Comparison of ENCODE assay signal across 8 mouse cellular contexts in genomic region chr9:100645026-100645940, GRCm38 (mm10). TPM values are rescaled to one million over a fixed set of nuclear protein-coding genes. Genes with fewer than 3 reads are reported as not detected.
A peak's percentile ranks its signal among the peaks of the same experiment; 100 is the strongest.
DNase-seq lines count a peak whose midpoint lies in the region; ATAC-seq and TF ChIP-seq lines count a peak whose summit lies in the region.

No protein-coding gene starts in this region.

- WGBS in kidney, embryonic 14.5 days, result 36% methylated on average over 8 of the region's 8 CpGs
- WGBS in embryonic facial prominence, embryonic 10.5 days, result 47% methylated on average over 8 of the region's 8 CpGs
- WGBS in intestine, embryonic 14.5 days, result 37% methylated on average over 8 of the region's 8 CpGs
- 21% methylated on average over 8 of the region's 8 CpGs for WGBS in midbrain, postnatal 0 days

- ATAC-seq in kidney, embryonic 14.5 days (ENCODE audit: low FRiP score, low TSS enrichment), result no peak
- no peak for ATAC-seq in intestine, embryonic 14.5 days (replicated peaks; ENCODE audit: low FRiP score, low TSS enrichment, low read depth)
- ATAC-seq in midbrain, postnatal 0 days (ENCODE audit: low FRiP score), result no peak
- ATAC-seq in CD4-positive, CD25-positive, alpha-beta regulatory T cell, adult 4 months, result no peak

- DNase-seq in kidney, postnatal 4 days, result no peak
- DNase-seq in embryonic facial prominence, embryonic 10.5 days (ENCODE audit: low spot score), result no peak
- no peak for DNase-seq in intestine, embryonic 14.5 days (ENCODE audit: low spot score)
- DNase-seq in midbrain, postnatal 0 days (ENCODE audit: low spot score), result no peak
- no peak for DNase-seq in frontal cortex, postnatal 10 days (ENCODE audit: low spot score in 2 of 2)
- DNase-seq in right cerebral cortex, adult 2 months (ENCODE audit: low spot score in 2 of 2), result no peak

- peak overlapping the region; percentile 97; the same call in 1 of the 2 replicates for H3K9ac ChIP-seq in kidney, embryonic 14.5 days (ENCODE audit: low read depth, low read length)
- peak overlapping the region; percentile 95 for H3K9ac ChIP-seq in intestine, embryonic 14.5 days (ENCODE audit: low read length)
- 0 out of 2 replicates have a peak overlapping the region, but pooled peaks have one; percentile 19 for H3K9ac ChIP-seq in midbrain, postnatal 0 days (replicated peaks; ENCODE audit: low read length, poor library complexity, severe bottlenecking)

- no peak for TF ChIP-seq CTCF in midbrain, postnatal 0 days (IDR thresholded peaks at IDR 0.05)

- H3K4me3 ChIP-seq in kidney, embryonic 14.5 days (ENCODE audit: low read length), result peak overlapping the region; percentile 87
- peak overlapping the region; percentile 90 for H3K4me3 ChIP-seq in embryonic facial prominence, embryonic 10.5 days
- H3K4me3 ChIP-seq in intestine, embryonic 14.5 days (ENCODE audit: low read depth, low read length), result peak overlapping the region; percentile 60
- peak overlapping the region; percentile 87 for H3K4me3 ChIP-seq in midbrain, postnatal 0 days (ENCODE audit: low read depth, low read length)

- peaks cover 13% of the 10 kb centered on the region; the same call in 1 of the 2 replicates for H3K4me1 ChIP-seq in kidney, embryonic 14.5 days (ENCODE audit: control insufficient read depth, insufficient read depth, low read length)
- peaks cover 35% of the 10 kb centered on the region for H3K4me1 ChIP-seq in embryonic facial prominence, embryonic 10.5 days
- H3K4me1 ChIP-seq in intestine, embryonic 14.5 days (replicated peaks; ENCODE audit: control insufficient read depth, insufficient read depth, low read length), result peaks cover 17% of the 10 kb centered on the region
- peaks cover 11% of the 10 kb centered on the region; the same call in 1 of the 2 replicates for H3K4me1 ChIP-seq in midbrain, postnatal 0 days (ENCODE audit: insufficient read depth, low read length)

- no peak overlapping the region for H3K27ac ChIP-seq in kidney, embryonic 14.5 days (ENCODE audit: low read depth, low read length)
- peak overlapping the region; percentile 99; the same call in 1 of the 2 replicates for H3K27ac ChIP-seq in embryonic facial prominence, embryonic 10.5 days (replicated peaks)
- H3K27ac ChIP-seq in intestine, embryonic 14.5 days (ENCODE audit: low read depth), result no peak overlapping the region
- no peak overlapping the region for H3K27ac ChIP-seq in midbrain, postnatal 0 days (ENCODE audit: low read depth, low read length)

- no peaks in the 10 kb centered on the region for H3K9me3 ChIP-seq in kidney, embryonic 14.5 days (ENCODE audit: control insufficient read depth, low read length)
- no peaks in the 10 kb centered on the region for H3K9me3 ChIP-seq in embryonic facial prominence, embryonic 10.5 days
- no peaks in the 10 kb centered on the region for H3K9me3 ChIP-seq in intestine, embryonic 14.5 days (ENCODE audit: control insufficient read depth, low read length)
- no peaks in the 10 kb centered on the region for H3K9me3 ChIP-seq in midbrain, postnatal 0 days (ENCODE audit: low read length)

- H3K36me3 ChIP-seq in kidney, embryonic 14.5 days (ENCODE audit: control insufficient read depth, insufficient read depth, low read length), result no peaks in the 10 kb centered on the region
- H3K36me3 ChIP-seq in embryonic facial prominence, embryonic 10.5 days (replicated peaks), result peaks cover 9% of the 10 kb centered on the region
- H3K36me3 ChIP-seq in intestine, embryonic 14.5 days (ENCODE audit: control insufficient read depth, insufficient read depth, low read length), result no peaks in the 10 kb centered on the region
- no peaks in the 10 kb centered on the region for H3K36me3 ChIP-seq in midbrain, postnatal 0 days (ENCODE audit: insufficient read depth, low read length)

- peak overlapping the region; percentile 60 for H3K4me2 ChIP-seq in kidney, embryonic 14.5 days (replicated peaks; ENCODE audit: low read depth, low read length)
- H3K4me2 ChIP-seq in intestine, embryonic 14.5 days (ENCODE audit: low read length), result peak overlapping the region; percentile 64
- H3K4me2 ChIP-seq in midbrain, postnatal 0 days (ENCODE audit: low read depth, low read length, poor library complexity, severe bottlenecking), result peak overlapping the region; percentile 63

- no peaks in the 10 kb centered on the region for H3K27me3 ChIP-seq in kidney, embryonic 14.5 days (ENCODE audit: control insufficient read depth, insufficient read depth, low read length)
- H3K27me3 ChIP-seq in embryonic facial prominence, embryonic 10.5 days (replicated peaks; ENCODE audit: low read depth, poor library complexity, severe bottlenecking), result no peaks in the 10 kb centered on the region
- no peaks in the 10 kb centered on the region for H3K27me3 ChIP-seq in intestine, embryonic 14.5 days (replicated peaks; ENCODE audit: control insufficient read depth, insufficient read depth, low read length)
- H3K27me3 ChIP-seq in midbrain, postnatal 0 days (ENCODE audit: insufficient read depth, low read length), result no peaks in the 10 kb centered on the region

RNA-seq across cellular contexts. Expression of gene Stag1, which starts 47.7 kb away (rescaled TPM):
- 38.0 and 69.9 TPM in 2 replicates for polyA plus RNA-seq in kidney, embryonic 14.5 days (2014; fragmentation: Nextera tagmentation; extraction: Ambion mirVana)
- polyA plus RNA-seq in embryonic facial prominence, embryonic 10.5 days (2016; fragmentation: Nextera tagmentation; extraction: Ambion mirVana), result 60.1 and 61.2 TPM in 2 replicates
- 45.4 and 51.7 TPM in 2 replicates for polyA plus RNA-seq in intestine, embryonic 14.5 days (2014; fragmentation: Nextera tagmentation; extraction: Ambion mirVana)
- total RNA-seq in midbrain, postnatal 0 days (2014; rRNA removed), result 31.0 and 43.6 TPM in 2 replicates
- 21.6 and 23.6 TPM in 2 replicates for polyA plus RNA-seq in midbrain, postnatal 0 days (2015; fragmentation: Nextera tagmentation; extraction: Ambion mirVana)
- polyA plus RNA-seq in CD4-positive, CD25-positive, alpha-beta regulatory T cell, adult 4 months (2017; shearing (Covaris generic)), result 100 to 1,000 TPM in 1 of 2 experiments, 10 to 100 TPM in 1; 79.9 to 126 TPM

Comparison
In these comparisons a context has a peak if more than half of its experiments do, and no peak if none do; other contexts are left out.
1. H3K9ac ChIP-seq: peak in every context shown above with its lines; median percentile 97 in kidney, embryonic 14.5 days; 95 in intestine, embryonic 14.5 days; 19 in midbrain, postnatal 0 days.